Mouse (Mus musculus) liver, adult (tissue): Measurements from ENCODE around the gene Wdr66.

Experiments used
- GATA4 ChIP-seq: IDR thresholded peaks from 2 replicates; pipeline ENCODE4 v1.6.1; 2014; ENCODE audit warnings: mild to moderate bottlenecking, low read length; ENCODE audit not compliant: insufficient replicate concordance

Wdr66 gene

GRCm38 (mm10) chr5:123362911-123363310 is 111.0 kb downstream of the Wdr66 start:
- TF ChIP-seq GATA4 = no peak

GRCm38 (mm10) chr5:123364302-123364971 is 112.5 kb downstream of the Wdr66 start:
- TF ChIP-seq GATA4 = no peak

- no peak for TF ChIP-seq GATA4
These were observed 117.1 kb downstream of the Wdr66 start for GRCm38 (mm10) chr5:123368869-123369488.

DNA sequence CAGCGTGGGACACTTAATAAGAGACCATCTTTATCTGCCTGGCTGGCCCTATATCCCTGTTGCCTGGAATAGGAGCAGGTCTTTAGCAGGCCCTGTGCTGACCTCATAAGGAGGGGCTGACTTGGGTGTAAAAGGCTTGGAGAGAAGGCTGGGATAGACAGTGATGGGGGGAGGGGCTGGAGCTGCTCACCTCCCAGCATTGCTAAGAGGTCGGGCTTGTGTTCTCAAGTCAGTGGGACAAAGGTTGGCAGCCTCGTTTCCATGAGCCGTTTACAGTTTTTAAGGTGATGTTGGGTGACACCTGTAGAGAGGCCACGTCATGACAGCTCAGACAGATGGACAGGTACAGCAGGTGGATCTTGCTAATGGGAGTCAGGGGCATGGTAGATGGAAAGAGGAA is 118.1 kb downstream of the Wdr66 start:
- no peak for TF ChIP-seq GATA4

GRCm38 (mm10) chr5:123375262-123375661 is 123.4 kb downstream of the Wdr66 start:
- TF ChIP-seq GATA4 = no peak

- no peak for TF ChIP-seq GATA4
These were observed 124.0 kb downstream of the Wdr66 start for GRCm38 (mm10) chr5:123375793-123376452.

- peak; percentile 57; the same call in 1 of the 2 replicates for TF ChIP-seq GATA4
These were observed 124.7 kb downstream of the Wdr66 start for GRCm38 (mm10) chr5:123376569-123376968.
